In the genomic region with DNA sequence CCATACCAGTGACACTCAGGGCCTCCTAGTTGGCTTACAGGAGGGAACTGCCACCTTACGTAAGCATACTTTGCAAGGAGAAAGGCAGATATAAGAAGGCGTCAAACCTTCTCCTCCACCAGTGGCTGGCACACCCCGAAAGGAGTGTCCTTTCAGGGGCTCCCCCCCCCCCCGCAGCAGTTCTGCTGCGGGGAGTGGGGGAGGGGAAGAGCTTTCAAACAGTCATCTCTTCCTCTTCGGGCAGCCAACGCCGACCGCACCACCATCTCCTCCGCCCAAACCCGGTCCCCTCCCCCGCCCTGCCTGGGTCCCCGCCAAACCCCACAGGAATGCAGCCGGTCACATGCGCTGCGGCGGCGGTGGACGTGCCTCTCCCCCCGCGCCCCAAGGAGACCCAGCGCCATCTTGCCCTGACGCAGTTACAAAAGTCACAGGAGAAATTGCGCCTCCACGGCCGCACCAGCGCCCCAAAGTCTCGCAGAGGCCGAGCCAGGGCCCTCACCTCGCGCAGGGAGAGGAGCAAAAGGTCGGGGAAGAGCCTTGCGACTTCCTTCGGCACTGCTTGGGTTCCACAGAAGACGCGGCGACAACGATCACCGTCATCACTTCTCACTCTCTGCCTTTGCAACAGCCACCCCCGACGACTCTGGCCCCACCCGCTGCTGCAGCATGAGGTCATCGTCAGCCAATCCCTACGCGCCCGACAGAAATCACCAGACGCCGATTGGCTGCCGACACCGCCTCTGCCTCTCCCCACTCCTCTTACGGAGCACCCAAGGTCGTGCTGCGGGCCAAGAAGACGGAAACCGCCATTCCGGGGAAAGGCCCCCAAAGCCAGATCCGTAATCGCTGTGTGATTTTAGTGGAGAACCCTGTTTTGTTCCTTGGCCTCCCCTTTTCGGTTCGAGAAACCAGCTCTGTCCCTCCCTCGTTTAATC, we compare ENCODE assay signal across 8 mouse cellular contexts. TPM values are rescaled to one million over a fixed set of nuclear protein-coding genes. Genes with fewer than 3 reads are reported as not detected.
A peak's percentile ranks its signal among the peaks of the same experiment; 100 is the strongest.
DNase-seq lines count a peak whose midpoint lies in the region; ATAC-seq and TF ChIP-seq lines count a peak whose summit lies in the region.

No protein-coding gene starts in this region.

- H3K4me1 ChIP-seq in erythroblast, embryonic 14.5 days (ENCODE audit: control insufficient read depth) = peaks cover 44% of the 10 kb centered on the region
- peaks cover 26% of the 10 kb centered on the region for H3K4me1 ChIP-seq in heart, embryonic 11.5 days (ENCODE audit: control insufficient read depth, insufficient read depth, low read length)
- peaks cover 33% of the 10 kb centered on the region for H3K4me1 ChIP-seq in kidney, embryonic 16.5 days (ENCODE audit: insufficient read depth, low read length)
- peaks cover 2% of the 10 kb centered on the region; the same call in 1 of the 2 replicates for H3K4me1 ChIP-seq in liver, adult 2 months (ENCODE audit: control insufficient read depth, insufficient read depth, low read length)

- TF ChIP-seq CTCF in liver, adult 2 months (IDR thresholded peaks at IDR 0.05; ENCODE audit: low read depth, low read length) = no peak

- DNase-seq in CD4-positive, CD25-positive, alpha-beta regulatory T cell, adult 2 months (ENCODE audit: low read depth, low spot score) = peak; percentile 99
- DNase-seq in brain, embryonic 18.5 days (ENCODE audit: low read depth, low spot score) = peak; percentile 97
- DNase-seq in liver, adult 2 months (ENCODE audit: extremely low read depth, low read depth, low spot score) = peak; percentile 93
- peak; percentile 98 to 99 for DNase-seq in spleen, postnatal 36 days (ENCODE audit: low spot score in 2 of 2)

- peak overlapping the region; percentile 100 for H3K9ac ChIP-seq in heart, embryonic 11.5 days (ENCODE audit: low read depth, low read length)
- H3K9ac ChIP-seq in kidney, embryonic 16.5 days (replicated peaks; ENCODE audit: low read length) = peak overlapping the region; percentile 100
- H3K9ac ChIP-seq in liver, adult 2 months (ENCODE audit: low read depth, low read length) = peak overlapping the region; percentile 96

- peak; percentile 93 for ATAC-seq in heart, embryonic 11.5 days (replicated peaks; ENCODE audit: insufficient number of reproducible peaks, low FRiP score, low TSS enrichment)
- peak; percentile 95 for ATAC-seq in kidney, embryonic 16.5 days (ENCODE audit: low FRiP score, low TSS enrichment)
- peak; percentile 82 for ATAC-seq in monocyte, adult 5-6 weeks (replicated peaks; ENCODE audit: insufficient number of reproducible peaks, low FRiP score, low TSS enrichment, poor library complexity, severe bottlenecking)

- H3K4me2 ChIP-seq in heart, embryonic 11.5 days = peak overlapping the region; percentile 92
- H3K4me2 ChIP-seq in kidney, embryonic 16.5 days (replicated peaks; ENCODE audit: low read depth, low read length) = peak overlapping the region; percentile 86

- H3K27me3 ChIP-seq in erythroblast, embryonic 14.5 days (ENCODE audit: control insufficient read depth) = no peaks in the 10 kb centered on the region
- no peaks in the 10 kb centered on the region for H3K27me3 ChIP-seq in heart, embryonic 11.5 days (ENCODE audit: control insufficient read depth, insufficient read depth, low read length)
- no peaks in the 10 kb centered on the region for H3K27me3 ChIP-seq in kidney, embryonic 16.5 days (ENCODE audit: insufficient read depth, low read length)
- no peaks in the 10 kb centered on the region for H3K27me3 ChIP-seq in liver, adult 2 months (ENCODE audit: control insufficient read depth, insufficient read depth, low read length)

- TF ChIP-seq POLR2A in liver, adult 2 months (IDR thresholded peaks at IDR 0.05; ENCODE audit: extremely low read depth, insufficient read depth, low read length) = peak; percentile 65

- peaks cover 34% of the 10 kb centered on the region for H3K36me3 ChIP-seq in erythroblast, embryonic 14.5 days (ENCODE audit: control insufficient read depth)
- H3K36me3 ChIP-seq in heart, embryonic 11.5 days (ENCODE audit: control insufficient read depth, insufficient read depth, low read length) = no peaks in the 10 kb centered on the region
- H3K36me3 ChIP-seq in kidney, embryonic 16.5 days (ENCODE audit: insufficient read depth, low read length) = no peaks in the 10 kb centered on the region
- H3K36me3 ChIP-seq in liver, adult 2 months (ENCODE audit: control insufficient read depth, insufficient read depth, low read length) = no peaks in the 10 kb centered on the region

- peak overlapping the region; percentile 100 for H3K4me3 ChIP-seq in erythroblast, embryonic 14.5 days (replicated peaks)
- peak overlapping the region; percentile 95 for H3K4me3 ChIP-seq in heart, embryonic 11.5 days (ENCODE audit: low read depth, low read length)
- peak overlapping the region; percentile 95 for H3K4me3 ChIP-seq in kidney, embryonic 16.5 days (ENCODE audit: low read length)
- H3K4me3 ChIP-seq in liver, adult 2 months (ENCODE audit: insufficient read depth, low read depth, low read length) = peak overlapping the region; percentile 82

- peaks cover 15% of the 10 kb centered on the region for H3K79me2 ChIP-seq in liver, adult 2 months (ENCODE audit: control insufficient read depth, insufficient read depth, low read length)

- H3K9me3 ChIP-seq in erythroblast, embryonic 14.5 days (ENCODE audit: control insufficient read depth, low read length) = no peaks in the 10 kb centered on the region
- no peaks in the 10 kb centered on the region for H3K9me3 ChIP-seq in heart, embryonic 11.5 days (replicated peaks; ENCODE audit: control insufficient read depth, low read length)
- H3K9me3 ChIP-seq in kidney, embryonic 16.5 days (ENCODE audit: low read length) = no peaks in the 10 kb centered on the region

- under 1% methylated on average over 59 of the region's 61 CpGs for WGBS in heart, embryonic 11.5 days (ENCODE audit: insufficient replicate concordance)
- WGBS in kidney, embryonic 16.5 days = under 1% methylated on average over 57 of the region's 61 CpGs
- WGBS in liver, adult 2 months = under 1% methylated on average over 59 of the region's 61 CpGs

- peak overlapping the region; percentile 100 for H3K27ac ChIP-seq in heart, embryonic 11.5 days (ENCODE audit: low read depth, low read length)
- H3K27ac ChIP-seq in kidney, embryonic 16.5 days (ENCODE audit: low read length) = peak overlapping the region; percentile 100
- H3K27ac ChIP-seq in liver, adult 2 months (replicated peaks; ENCODE audit: insufficient read depth, low read depth, low read length) = peak overlapping the region; percentile 99

RNA-seq across cellular contexts. Expression of gene Kmt2e, which starts 1.3 kb away (rescaled TPM):
- 0.73 and 1.4 TPM in 2 replicates for polyA plus RNA-seq in erythroblast, embryonic 14.5 days (2012)
- polyA plus RNA-seq in heart, embryonic 11.5 days (2014; fragmentation: Nextera tagmentation; extraction: Ambion mirVana) = 61.5 and 65.2 TPM in 2 replicates
- polyA plus RNA-seq in kidney, embryonic 16.5 days (2015; fragmentation: Nextera tagmentation; extraction: Ambion mirVana) = 98.8 and 99.9 TPM in 2 replicates
- 19.1 and 23.2 TPM in 2 replicates for total RNA-seq in liver, adult 2 months (2014; rRNA removed)
- 5.5 and 8.1 TPM in 2 replicates for polyA plus RNA-seq in liver, adult 2 months (2012; rRNA removed)
- total RNA-seq in monocyte, adult 5-6 weeks (2017) = 134 to 222 TPM (median 199 TPM) in 3 replicates

Comparison
In these comparisons a context has a peak if more than half of its experiments do, and no peak if none do; other contexts are left out.
1. Peak in every context shown above with its lines: DNase-seq, ATAC-seq, H3K4me3 ChIP-seq and H3K27ac ChIP-seq.